Mouse (Mus musculus) heart, embryonic 14.5 days (tissue): Measurements from ENCODE around the gene Fbxw8. TPM values are rescaled to one million over a fixed set of nuclear protein-coding genes. Genes with fewer than 3 reads are reported as not detected.

Source experiments
- ATAC-seq: fragments of 200-750 bp; cut with Nextera tagmentation; 2 replicates; pipeline ENCODE4 v1.8.0; 2017; ENCODE audit warnings: low read depth, moderate TSS enrichment; ENCODE audit not compliant: insufficient number of reproducible peaks, insufficient read depth, low FRiP score
- H3K27ac ChIP-seq, 2 experiments: fragments of 200-500 bp in 1 of 2; fragments of 300-500 bp in 1 of 2; sonication (generic) in 1 of 2; replicated peaks in 1 of 2; 2 replicates each; pipeline ENCODE4 v1.5.1; 2012 to 2014; ENCODE audit warnings: low read depth in 2 of 2, low read length in 2 of 2, control low read depth in 1 of 2, mild to moderate bottlenecking in 1 of 2, mixed read lengths in 1 of 2; ENCODE audit not compliant: control insufficient read depth in 1 of 2, insufficient read depth in 1 of 2
- H3K27me3 ChIP-seq: fragments of 300-500 bp; sonication (generic); 2 replicates; pipeline ENCODE4 v1.6.1; 2014; ENCODE audit warnings: mild to moderate bottlenecking, low read length, control low read depth; ENCODE audit not compliant: control insufficient read depth, insufficient read depth
- H3K36me3 ChIP-seq: fragments of 300-500 bp; sonication (generic); 2 replicates; pipeline ENCODE4 v1.6.1; 2014; ENCODE audit warnings: mild to moderate bottlenecking, control low read depth, low read length, mixed read lengths; ENCODE audit not compliant: control insufficient read depth, insufficient read depth
- H3K4me1 ChIP-seq, 2 experiments: fragments of 200-500 bp in 1 of 2; fragments of 300-500 bp in 1 of 2; sonication (generic) in 1 of 2; 2 replicates each; pipeline ENCODE4 v1.6.1; 2012 to 2014; ENCODE audit warnings: low read length in 2 of 2, control low read depth in 1 of 2, mixed read lengths in 1 of 2; ENCODE audit not compliant: control insufficient read depth in 2 of 2, insufficient read depth in 2 of 2
- H3K4me2 ChIP-seq: fragments of 300-500 bp; sonication (generic); 2 replicates; pipeline ENCODE4 v1.6.1; 2014; ENCODE audit warnings: mild to moderate bottlenecking, low read length
- H3K4me3 ChIP-seq, 2 experiments: fragments of 200-500 bp in 1 of 2; fragments of 300-500 bp in 1 of 2; sonication (generic) in 1 of 2; 2 replicates each; pipeline ENCODE4 v1.5.1; 2012 to 2014; ENCODE audit warnings: low read length in 2 of 2, mild to moderate bottlenecking in 2 of 2, control low read depth in 1 of 2, low read depth in 1 of 2, moderate library complexity in 1 of 2; ENCODE audit not compliant: control insufficient read depth in 1 of 2, insufficient read depth in 1 of 2
- H3K9ac ChIP-seq: fragments of 300-500 bp; sonication (generic); 2 replicates; pipeline ENCODE4 v1.6.1; 2014; ENCODE audit warnings: mild to moderate bottlenecking, low read length
- H3K9me3 ChIP-seq: fragments of 300-500 bp; sonication (generic); 2 replicates; pipeline ENCODE4 v1.6.1; 2016; ENCODE audit warnings: low read length, control low read depth; ENCODE audit not compliant: control insufficient read depth
- WGBS: fragments of 180-500 bp; shearing (Covaris S2); extraction: QIAGEN DNeasy Blood & Tissue Kit; methylation state at CpG from one replicate; pipeline ENCODE4 v1.1.7; 2014; 5-methylcytosine and 5-hydroxymethylcytosine counted together
- polyA plus RNA-seq: library from polyadenylated mRNA; unstranded; fragments of >200 nt; fragmentation: Nextera tagmentation; extraction: Ambion mirVana; gene quantifications from 2 replicates; pipeline ENCODE4 v1.2.1, GENCODE M21; 2014

Gene Fbxw8
- polyA plus RNA-seq, 1 experiment from 2014 or later, result 23.7 TPM

DNA sequence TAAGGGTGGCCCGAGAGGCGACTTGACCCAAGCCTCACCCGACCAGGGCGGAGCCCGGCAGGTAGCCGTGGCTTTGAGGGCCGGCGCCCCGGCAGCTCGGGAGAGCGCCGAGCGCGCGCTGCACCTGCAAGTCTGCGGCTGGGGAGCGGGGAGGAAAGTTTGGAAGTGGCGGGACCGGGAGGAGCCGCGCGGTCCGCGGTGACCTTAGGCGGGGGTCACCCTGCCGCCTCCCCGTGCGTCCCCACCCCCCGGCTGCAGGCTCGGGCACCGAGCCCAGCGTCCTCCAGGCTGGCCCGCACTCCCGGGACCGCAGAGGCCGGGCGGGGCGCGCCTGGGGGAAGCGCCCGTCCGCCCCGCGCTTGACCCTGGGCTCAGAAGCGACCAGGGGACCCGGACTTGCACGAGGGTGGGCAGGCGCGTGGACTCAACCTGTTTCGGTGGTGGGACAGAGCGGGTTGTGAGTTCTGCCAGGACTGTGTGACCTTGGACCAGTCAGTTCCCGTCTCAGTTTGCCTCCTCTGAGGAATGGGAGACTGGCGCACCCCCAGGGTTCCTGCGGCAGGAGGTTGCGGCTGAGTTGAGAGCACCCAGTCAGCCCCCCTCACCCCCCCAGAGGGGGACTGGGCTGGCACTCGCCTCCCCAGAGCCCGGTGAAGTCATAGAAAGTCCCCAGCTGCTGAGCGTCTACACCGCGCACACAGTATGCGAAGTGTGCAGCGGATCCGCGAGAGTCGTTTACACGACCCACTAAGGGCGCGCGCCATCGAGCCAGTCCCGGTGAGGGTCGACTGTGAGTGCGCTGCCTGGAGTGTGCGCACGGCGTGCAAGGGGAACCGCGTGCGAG is 126.9 kb downstream of the Fbxw8 start:
- Histone ChIP-seq H3K9ac (peak overlapping the region; percentile 72), H3K4me2 (peak overlapping the region; percentile 99), H3K4me3 (peak overlapping the region; percentile 53 to 76), H3K27ac (no peak overlapping the region), H3K27me3 (peaks cover 51% of the 10 kb centered on the region), H3K4me1 (peaks cover 16 to 39% of the 10 kb centered on the region in 2 experiments), H3K9me3 (no peaks in the 10 kb centered on the region), H3K36me3 (no peaks in the 10 kb centered on the region)
- ATAC-seq, result no peak
- WGBS, result 2% methylated on average over 66 of the region's 79 CpGs

DNA sequence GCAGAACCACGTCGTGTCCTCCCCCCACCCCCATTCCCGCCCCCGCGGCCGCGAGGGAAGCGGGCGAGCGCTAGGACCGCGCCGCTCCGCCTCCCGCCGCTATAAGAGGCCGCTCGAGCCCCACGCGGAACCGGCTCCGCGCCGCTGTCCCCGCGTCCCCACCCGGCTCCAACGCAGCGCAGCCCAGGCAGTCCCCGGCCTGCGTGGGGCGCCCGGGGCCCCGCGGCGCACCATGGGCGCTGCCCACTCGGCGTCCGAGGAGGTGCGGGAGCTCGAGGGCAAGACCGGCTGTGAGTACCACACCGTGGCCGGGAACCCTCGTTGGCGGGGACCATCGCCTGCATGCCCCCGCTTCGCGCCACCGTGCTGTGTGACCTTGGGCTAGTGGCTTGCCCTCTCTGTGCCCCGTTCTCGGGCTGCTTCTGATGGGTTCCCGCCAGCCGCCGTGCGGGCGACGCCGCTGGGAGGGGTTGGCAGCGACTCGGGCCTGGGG is 127.5 kb downstream of the Fbxw8 start, which contains the start of gene Tesc:
Gene Tesc (plus strand): TSS at position 46 of the 493 bp plus-strand sequence.
- peak within 1 kb of the TSS; percentile 72 for H3K9ac ChIP-seq
- H3K36me3 ChIP-seq, result no peaks in the 10 kb centered on the region
- under 1% methylated on average over 49 of the region's 63 CpGs for WGBS
- peak within 1 kb of the TSS; percentile 99 for H3K4me2 ChIP-seq
- ATAC-seq, result no peak
- no peaks in the 10 kb centered on the region for H3K9me3 ChIP-seq
- H3K4me1 ChIP-seq, result peaks cover 12 to 38% of the 10 kb centered on the region in 2 experiments; a peak in 3 of 4 replicates
- peak within 1 kb of the TSS; percentile 53 to 76 for H3K4me3 ChIP-seq
- H3K27me3 ChIP-seq, result peaks cover 51% of the 10 kb centered on the region
- H3K27ac ChIP-seq, result no peak within 1 kb of the TSS

DNA sequence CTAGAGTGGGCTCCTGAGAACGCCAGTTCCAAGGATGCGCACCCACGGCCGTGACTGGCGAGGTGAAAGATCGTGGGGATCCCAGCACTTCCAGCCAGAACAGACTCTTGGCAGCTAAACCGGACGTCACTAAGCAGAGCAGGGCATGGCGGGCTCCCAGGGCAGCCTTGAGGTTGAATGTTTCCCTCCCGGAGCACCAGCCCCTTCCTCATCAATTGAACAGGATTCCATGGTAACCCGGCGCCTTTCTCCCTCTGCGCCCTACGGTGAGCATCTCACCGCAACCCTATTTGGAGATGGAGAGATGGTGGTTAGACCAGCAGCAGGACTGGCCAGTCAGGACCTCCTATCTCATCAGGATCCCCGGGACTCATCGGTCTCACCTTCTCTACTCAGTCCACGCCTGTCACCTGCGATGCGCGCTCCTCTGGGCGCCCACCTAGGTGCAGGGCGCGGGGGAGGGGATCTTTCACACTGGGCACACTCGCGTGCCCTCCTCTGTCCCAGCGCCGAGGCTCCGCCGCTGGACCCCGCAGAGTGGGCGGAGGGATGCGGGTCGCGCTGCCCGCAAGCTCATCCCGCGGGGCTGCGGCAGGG is 128.1 kb downstream of the Fbxw8 start:
- ATAC-seq, result 0 out of 2 replicates have a peak, but pooled peaks have one; percentile 14
- Histone ChIP-seq H3K4me2 (peak overlapping the region; percentile 99), H3K27ac (no peak overlapping the region), H3K9ac (peak overlapping the region; percentile 72), H3K4me1 (peaks cover 12 to 38% of the 10 kb centered on the region in 2 experiments; a peak in 3 of 4 replicates), H3K9me3 (no peaks in the 10 kb centered on the region), H3K27me3 (peaks cover 51% of the 10 kb centered on the region), H3K4me3 (peak overlapping the region; percentile 53 to 76), H3K36me3 (no peaks in the 10 kb centered on the region)
- WGBS, result 2% methylated on average over 39 of the region's 39 CpGs

DNA sequence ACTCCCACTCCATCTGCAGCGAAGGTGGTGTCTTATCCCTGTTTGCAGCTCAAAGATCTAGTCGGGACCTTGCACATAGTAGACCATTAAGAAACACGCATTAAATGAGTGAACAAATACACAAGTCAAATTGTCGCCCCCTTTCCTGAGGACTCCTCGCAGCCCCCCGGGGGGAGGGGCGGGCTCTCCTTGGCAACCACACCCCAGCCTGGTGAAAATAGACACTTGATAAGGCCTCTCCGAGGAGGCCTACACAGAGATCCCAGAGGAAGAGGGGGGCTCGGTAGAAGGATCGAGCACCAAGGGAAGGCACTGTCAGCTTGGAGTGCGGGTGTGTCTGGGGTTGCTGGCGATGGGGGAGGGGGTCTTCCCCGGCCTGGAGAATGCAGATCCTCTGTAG is 128.9 kb downstream of the Fbxw8 start:
- Histone ChIP-seq H3K27ac (no peak overlapping the region), H3K4me2 (peak overlapping the region; percentile 99), H3K27me3 (peaks cover 51% of the 10 kb centered on the region), H3K4me3 (peak overlapping the region in 1 of 2 experiments; percentile 76; a peak in 1 of 4 replicates), H3K4me1 (peaks cover 12 to 38% of the 10 kb centered on the region in 2 experiments; a peak in 3 of 4 replicates), H3K9ac (peak overlapping the region; percentile 38; the same call in 1 of the 2 replicates), H3K36me3 (no peaks in the 10 kb centered on the region), H3K9me3 (no peaks in the 10 kb centered on the region)
- 1% methylated on average over 13 of the region's 13 CpGs for WGBS
- no peak for ATAC-seq

DNA sequence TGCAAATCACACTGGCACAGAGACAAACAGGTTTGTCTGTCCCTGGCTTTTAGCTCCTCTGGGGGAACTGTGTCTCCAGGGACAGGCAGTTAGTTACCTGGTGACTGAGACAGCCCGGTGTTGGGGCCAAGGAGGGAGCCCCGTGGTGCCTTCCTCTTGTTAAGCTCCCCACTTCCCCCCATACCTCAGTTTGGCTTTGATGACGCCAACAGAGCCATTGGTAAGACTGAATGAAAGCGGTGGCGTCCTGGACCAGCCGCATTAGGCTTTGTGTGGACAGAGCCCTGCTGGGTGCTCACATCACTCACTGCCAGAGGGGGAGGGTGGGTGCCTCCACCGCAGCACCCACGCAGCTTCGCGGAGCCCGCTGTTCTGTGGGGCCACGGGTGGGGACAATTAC is 129.4 kb downstream of the Fbxw8 start:
- Histone ChIP-seq H3K4me3 (no peak overlapping the region), H3K9me3 (no peaks in the 10 kb centered on the region), H3K4me1 (peaks cover 12 to 37% of the 10 kb centered on the region in 2 experiments; a peak in 3 of 4 replicates), H3K9ac (no peak overlapping the region), H3K36me3 (no peaks in the 10 kb centered on the region), H3K4me2 (peak overlapping the region; percentile 99; the same call in 1 of the 2 replicates), H3K27me3 (peaks cover 51% of the 10 kb centered on the region), H3K27ac (no peak overlapping the region)
- WGBS, result 11% methylated on average over 12 of the region's 12 CpGs
- no peak for ATAC-seq

DNA sequence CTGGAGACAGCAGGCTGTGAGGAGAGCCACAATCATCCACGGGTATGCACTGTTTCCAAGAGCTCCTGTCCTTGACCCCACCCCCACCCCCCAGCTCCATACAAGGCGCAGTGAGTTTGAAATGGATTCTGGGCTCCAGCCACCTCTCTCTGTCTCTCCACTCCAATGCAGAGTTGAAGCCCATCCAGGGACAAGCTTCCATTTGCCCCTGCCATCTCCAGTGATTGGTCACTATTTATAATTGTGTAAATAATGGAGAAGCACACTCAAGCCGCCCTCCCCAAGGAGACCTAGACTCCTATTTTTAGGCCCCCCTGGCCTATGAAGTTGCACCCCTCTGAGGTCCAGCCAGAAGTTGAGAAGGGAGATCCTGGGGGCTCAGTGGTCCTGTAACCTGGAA is 132.2 kb downstream of the Fbxw8 start:
- H3K9ac ChIP-seq, result no peak overlapping the region
- no peaks in the 10 kb centered on the region for H3K9me3 ChIP-seq
- H3K4me3 ChIP-seq, result no peak overlapping the region
- H3K36me3 ChIP-seq, result no peaks in the 10 kb centered on the region
- H3K27ac ChIP-seq, result no peak overlapping the region
- WGBS, result 35% methylated on average over 3 of the region's 3 CpGs
- no peak overlapping the region for H3K4me2 ChIP-seq
- peaks cover 31% of the 10 kb centered on the region for H3K27me3 ChIP-seq
- H3K4me1 ChIP-seq, result peaks cover 9 to 20% of the 10 kb centered on the region in 2 experiments; a peak in 3 of 4 replicates
- ATAC-seq, result no peak

DNA sequence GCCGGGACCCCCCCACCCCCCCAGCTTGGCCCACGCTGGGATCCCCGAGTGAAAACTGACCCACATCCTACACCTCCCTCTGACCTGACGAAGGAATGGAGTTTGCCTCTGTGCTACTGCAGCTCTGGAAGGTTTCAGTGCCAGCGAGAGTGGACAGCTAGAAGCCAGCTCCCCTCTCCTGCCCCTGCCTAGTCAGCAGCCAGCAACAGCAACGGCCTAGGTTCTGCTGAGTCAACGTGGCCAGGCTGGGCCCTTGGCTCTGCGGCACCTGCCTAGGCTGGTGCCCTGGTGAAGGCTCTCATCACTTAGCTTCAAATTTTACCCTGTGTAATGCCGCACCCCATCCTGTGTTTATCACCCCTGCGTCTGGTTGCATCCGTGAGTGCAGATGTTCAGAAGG is 135.4 kb downstream of the Fbxw8 start:
- H3K9me3 ChIP-seq, result no peaks in the 10 kb centered on the region
- 60% methylated on average over 11 of the region's 11 CpGs for WGBS
- 0 out of 2 replicates have a peak, but pooled peaks cover 8% of the 10 kb centered on the region for H3K27me3 ChIP-seq
- no peak overlapping the region for H3K9ac ChIP-seq
- H3K4me3 ChIP-seq, result no peak overlapping the region
- H3K4me1 ChIP-seq, result peaks cover 3 to 5% of the 10 kb centered on the region in 2 experiments; a peak in 3 of 4 replicates
- H3K27ac ChIP-seq, result no peak overlapping the region
- H3K4me2 ChIP-seq, result no peak overlapping the region
- no peak for ATAC-seq
- H3K36me3 ChIP-seq, result no peaks in the 10 kb centered on the region
